Mouse (Mus musculus): ENCODE data around the gene Ccdc146. TPM values are rescaled to one million over a fixed set of nuclear protein-coding genes. Genes with fewer than 3 reads are reported as not detected.
A peak's percentile ranks its signal among the peaks of the same experiment; 100 is the strongest.

Ccdc146 gene
- polyA plus RNA-seq (2015; fragmentation: Nextera tagmentation; extraction: Ambion mirVana) = 0.88 and 1.1 TPM in 2 replicates

GRCm38 (mm10) chr5:21424614-21425602 lies at the start of gene Ccdc146, which contains the start of gene Fam185a:
Gene Ccdc146, minus strand, starts transcription at chr5:21424677.
Gene Fam185a, plus strand, starts transcription at chr5:21424958.
- Histone ChIP-seq H3K36me3 (replicated peaks) (no peaks in the 10 kb centered on the region), H3K4me1 (peaks cover 15% of the 10 kb centered on the region), H3K4me2 (peak within 1 kb of the TSS; percentile 98), H3K4me3 (peak within 1 kb of the TSS; percentile 89), H3K9me3 (no peaks in the 10 kb centered on the region), H3K9ac (peak within 1 kb of the TSS; percentile 66), H3K27me3 (replicated peaks) (no peaks in the 10 kb centered on the region), H3K27ac (0 out of 2 replicates have a peak within 1 kb of the TSS, but pooled peaks have one; percentile 19)
- WGBS = under 1% methylated on average over 68 of the region's 68 CpGs
- ATAC-seq (replicated peaks) = peak; percentile 100

- Histone ChIP-seq H3K36me3 (replicated peaks) (no peaks in the 10 kb centered on the region), H3K9ac (no peak overlapping the region), H3K4me1 (no peaks in the 10 kb centered on the region), H3K4me2 (no peak overlapping the region), H3K27me3 (replicated peaks) (no peaks in the 10 kb centered on the region), H3K9me3 (no peaks in the 10 kb centered on the region), H3K4me3 (no peak overlapping the region), H3K27ac (no peak overlapping the region)
- ATAC-seq (replicated peaks) = no peak
- WGBS = 95% methylated on average over 12 of the region's 12 CpGs
Observed at GRCm38 (mm10) chr5:21468100-21468499, 43.6 kb upstream of the Ccdc146 start.

- H3K4me2 ChIP-seq = no peak overlapping the region
- WGBS = 56% methylated on average over 7 of the region's 7 CpGs
Observed at GRCm38 (mm10) chr5:21467387-21467786, 42.9 kb upstream of the Ccdc146 start.

GRCm38 (mm10) chr5:21440833-21441530 lies 16.5 kb upstream of the Ccdc146 start:
- Histone ChIP-seq H3K36me3 (replicated peaks) (no peaks in the 10 kb centered on the region), H3K4me2 (no peak overlapping the region), H3K27me3 (replicated peaks) (no peaks in the 10 kb centered on the region), H3K4me3 (no peak overlapping the region), H3K27ac (no peak overlapping the region), H3K9me3 (no peaks in the 10 kb centered on the region), H3K4me1 (no peaks in the 10 kb centered on the region), H3K9ac (no peak overlapping the region)
- WGBS = 72% methylated on average over 8 of the region's 8 CpGs
- no peak for ATAC-seq (replicated peaks)

More at GRCm38 (mm10) chr5:21467387-21467786, 42.9 kb upstream of the Ccdc146 start:
- no peaks in the 10 kb centered on the region for H3K27me3 ChIP-seq (replicated peaks)
- H3K36me3 ChIP-seq (replicated peaks) = no peaks in the 10 kb centered on the region
- ATAC-seq (replicated peaks) = no peak
- H3K9ac ChIP-seq = no peak overlapping the region
- no peaks in the 10 kb centered on the region for H3K4me1 ChIP-seq
- no peak overlapping the region for H3K27ac ChIP-seq
- no peaks in the 10 kb centered on the region for H3K9me3 ChIP-seq
- no peak overlapping the region for H3K4me3 ChIP-seq

- ATAC-seq (replicated peaks) = no peak
- 94% methylated on average over 7 of the region's 7 CpGs for WGBS
- H3K4me2 ChIP-seq = no peak overlapping the region
- no peak overlapping the region for H3K9ac ChIP-seq
- no peak overlapping the region for H3K27ac ChIP-seq
- H3K27me3 ChIP-seq (replicated peaks) = no peaks in the 10 kb centered on the region
- no peaks in the 10 kb centered on the region for H3K4me1 ChIP-seq
- H3K9me3 ChIP-seq = no peaks in the 10 kb centered on the region
- H3K36me3 ChIP-seq (replicated peaks) = no peaks in the 10 kb centered on the region
- H3K4me3 ChIP-seq = no peak overlapping the region
Observed at GRCm38 (mm10) chr5:21439446-21440110, 15.1 kb upstream of the Ccdc146 start.

- 94% methylated on average over 9 of the region's 9 CpGs for WGBS
- H3K9me3 ChIP-seq = no peaks in the 10 kb centered on the region
Observed at GRCm38 (mm10) chr5:21438428-21438827, 14.0 kb upstream of the Ccdc146 start.

GRCm38 (mm10) chr5:21436471-21436975 lies 12.0 kb upstream of the Ccdc146 start:
- no peaks in the 10 kb centered on the region for H3K27me3 ChIP-seq (replicated peaks)
- no peak overlapping the region for H3K4me2 ChIP-seq
- H3K9me3 ChIP-seq = no peaks in the 10 kb centered on the region
- H3K9ac ChIP-seq = no peak overlapping the region
- ATAC-seq (replicated peaks) = 0 out of 2 replicates have a peak, but pooled peaks have one; percentile 33
- no peaks in the 10 kb centered on the region for H3K36me3 ChIP-seq (replicated peaks)
- no peak overlapping the region for H3K27ac ChIP-seq
- no peak overlapping the region for H3K4me3 ChIP-seq
- WGBS = 30% methylated on average over 8 of the region's 8 CpGs
- H3K4me1 ChIP-seq = no peaks in the 10 kb centered on the region

More at GRCm38 (mm10) chr5:21438428-21438827, 14.0 kb upstream of the Ccdc146 start:
- Histone ChIP-seq H3K36me3 (replicated peaks) (no peaks in the 10 kb centered on the region), H3K4me3 (no peak overlapping the region), H3K4me1 (no peaks in the 10 kb centered on the region), H3K27ac (no peak overlapping the region), H3K27me3 (replicated peaks) (no peaks in the 10 kb centered on the region), H3K9ac (no peak overlapping the region), H3K4me2 (no peak overlapping the region)
- no peak for ATAC-seq (replicated peaks)

GRCm38 (mm10) chr5:21434148-21434929 lies 9.9 kb upstream of the Ccdc146 start:
- Histone ChIP-seq H3K9ac (no peak overlapping the region), H3K27ac (no peak overlapping the region), H3K4me1 (no peaks in the 10 kb centered on the region), H3K4me3 (no peak overlapping the region), H3K9me3 (no peaks in the 10 kb centered on the region), H3K36me3 (replicated peaks) (no peaks in the 10 kb centered on the region), H3K27me3 (replicated peaks) (no peaks in the 10 kb centered on the region), H3K4me2 (no peak overlapping the region)
- 78% methylated on average over 11 of the region's 11 CpGs for WGBS
- peak; percentile 63; the same call in 1 of the 2 replicates for ATAC-seq (replicated peaks)

- H3K4me2 ChIP-seq = 0 out of 2 replicates have a peak overlapping the region, but pooled peaks have one; percentile 98
- H3K4me1 ChIP-seq = peaks cover 15% of the 10 kb centered on the region
- WGBS = 95% methylated on average over 6 of the region's 6 CpGs
- no peaks in the 10 kb centered on the region for H3K9me3 ChIP-seq
- H3K27me3 ChIP-seq (replicated peaks) = no peaks in the 10 kb centered on the region
- H3K27ac ChIP-seq = no peak overlapping the region
- no peaks in the 10 kb centered on the region for H3K36me3 ChIP-seq (replicated peaks)
- ATAC-seq (replicated peaks) = no peak
- no peak overlapping the region for H3K9ac ChIP-seq
- no peak overlapping the region for H3K4me3 ChIP-seq
Observed at GRCm38 (mm10) chr5:21426666-21427065, 2.2 kb upstream of the Ccdc146 start.

- H3K9ac ChIP-seq = no peak overlapping the region
- H3K27ac ChIP-seq = no peak overlapping the region
- ATAC-seq (replicated peaks) = no peak
- H3K36me3 ChIP-seq (replicated peaks) = no peaks in the 10 kb centered on the region
- peaks cover 4% of the 10 kb centered on the region for H3K4me1 ChIP-seq
- no peak overlapping the region for H3K4me2 ChIP-seq
- no peak overlapping the region for H3K4me3 ChIP-seq
- 14% methylated on average over 1 of the region's 1 CpGs for WGBS
- no peaks in the 10 kb centered on the region for H3K9me3 ChIP-seq
- H3K27me3 ChIP-seq (replicated peaks) = no peaks in the 10 kb centered on the region
Observed at GRCm38 (mm10) chr5:21420609-21421008, 3.9 kb downstream of the Ccdc146 start.

GRCm38 (mm10) chr5:21418613-21419012 lies 5.9 kb downstream of the Ccdc146 start:
- no peaks in the 10 kb centered on the region for H3K27me3 ChIP-seq (replicated peaks)
- H3K4me2 ChIP-seq = no peak overlapping the region
- no peaks in the 10 kb centered on the region for H3K36me3 ChIP-seq (replicated peaks)
- H3K9ac ChIP-seq = no peak overlapping the region
- no peak for ATAC-seq (replicated peaks)
- no peaks in the 10 kb centered on the region for H3K4me1 ChIP-seq
- no peak overlapping the region for H3K4me3 ChIP-seq
- H3K27ac ChIP-seq = no peak overlapping the region
- H3K9me3 ChIP-seq = no peaks in the 10 kb centered on the region
- 76% methylated on average over 4 of the region's 4 CpGs for WGBS

Measured in midbrain, embryonic 15.5 days (tissue).